Mouse (Mus musculus): Measurements from ENCODE around the gene Bnipl. TPM values are rescaled to one million over a fixed set of nuclear protein-coding genes. Genes with fewer than 3 reads are reported as not detected.

Gene Bnipl
- polyA plus RNA-seq (2015; fragmentation: Nextera tagmentation; extraction: Ambion mirVana), result 0.29 TPM in 1 of 2 replicates, not detected in the other

- Histone ChIP-seq H3K27me3 (replicated peaks) (no peaks in the 10 kb centered on the region), H3K4me2 (no peak within 1 kb of the TSS), H3K9ac (replicated peaks) (no peak within 1 kb of the TSS), H3K27ac (replicated peaks) (no peak within 1 kb of the TSS), H3K9me3 (replicated peaks) (no peaks in the 10 kb centered on the region), H3K4me3 (replicated peaks) (no peak within 1 kb of the TSS), H3K36me3 (peaks cover 25% of the 10 kb centered on the region), H3K4me1 (no peaks in the 10 kb centered on the region)
- ATAC-seq (ENCODE audit: low FRiP score), result no peak
- WGBS, result 56% methylated on average over 7 of the region's 7 CpGs
Observed at GRCm38 (mm10) chr3:95250783-95251424, at the start of gene Bnipl. TSS of gene Bnipl (minus strand) at chr3:95251193.

GRCm38 (mm10) chr3:95298018-95298417 lies 47.0 kb upstream of the Bnipl start:
- Histone ChIP-seq H3K9me3 (replicated peaks) (no peaks in the 10 kb centered on the region), H3K9ac (replicated peaks) (no peak overlapping the region), H3K27me3 (replicated peaks) (no peaks in the 10 kb centered on the region), H3K4me2 (no peak overlapping the region), H3K4me1 (no peaks in the 10 kb centered on the region), H3K36me3 (peaks cover 24% of the 10 kb centered on the region), H3K27ac (replicated peaks) (no peak overlapping the region), H3K4me3 (replicated peaks) (no peak overlapping the region)
- 94% methylated on average over 7 of the region's 7 CpGs for WGBS
- ATAC-seq (ENCODE audit: low FRiP score), result no peak

- no peaks in the 10 kb centered on the region for H3K4me1 ChIP-seq
- H3K4me2 ChIP-seq, result no peak overlapping the region
- H3K9ac ChIP-seq (replicated peaks), result no peak overlapping the region
- H3K4me3 ChIP-seq (replicated peaks), result no peak overlapping the region
- H3K9me3 ChIP-seq (replicated peaks), result no peaks in the 10 kb centered on the region
- H3K27ac ChIP-seq (replicated peaks), result no peak overlapping the region
- WGBS, result 10% methylated on average over 5 of the region's 5 CpGs
- peaks cover 40% of the 10 kb centered on the region for H3K36me3 ChIP-seq
- no peak; the same call in 1 of the 2 replicates for ATAC-seq (ENCODE audit: low FRiP score)
- H3K27me3 ChIP-seq (replicated peaks), result no peaks in the 10 kb centered on the region
Observed at GRCm38 (mm10) chr3:95296103-95296469, 45.1 kb upstream of the Bnipl start.

- Histone ChIP-seq H3K4me3 (replicated peaks) (no peak overlapping the region), H3K4me2 (no peak overlapping the region), H3K27me3 (replicated peaks) (no peaks in the 10 kb centered on the region), H3K4me1 (no peaks in the 10 kb centered on the region), H3K27ac (replicated peaks) (no peak overlapping the region), H3K36me3 (peaks cover 44% of the 10 kb centered on the region), H3K9ac (replicated peaks) (no peak overlapping the region), H3K9me3 (replicated peaks) (no peaks in the 10 kb centered on the region)
- 86% methylated on average over 11 of the region's 11 CpGs for WGBS
- ATAC-seq (ENCODE audit: low FRiP score), result no peak
Observed at GRCm38 (mm10) chr3:95295321-95296102, 44.5 kb upstream of the Bnipl start.

GRCm38 (mm10) chr3:95294718-95295117 lies 43.7 kb upstream of the Bnipl start:
- H3K4me3 ChIP-seq (replicated peaks), result no peak overlapping the region
- peaks cover 45% of the 10 kb centered on the region for H3K36me3 ChIP-seq
- H3K9ac ChIP-seq (replicated peaks), result no peak overlapping the region
- no peaks in the 10 kb centered on the region for H3K27me3 ChIP-seq (replicated peaks)
- H3K9me3 ChIP-seq (replicated peaks), result no peaks in the 10 kb centered on the region
- no peaks in the 10 kb centered on the region for H3K4me1 ChIP-seq
- no peak for ATAC-seq (ENCODE audit: low FRiP score)
- 85% methylated on average over 5 of the region's 5 CpGs for WGBS
- no peak overlapping the region for H3K27ac ChIP-seq (replicated peaks)
- no peak overlapping the region for H3K4me2 ChIP-seq

GRCm38 (mm10) chr3:95294316-95294715 lies 43.3 kb upstream of the Bnipl start:
- H3K27ac ChIP-seq (replicated peaks), result no peak overlapping the region
- no peaks in the 10 kb centered on the region for H3K4me1 ChIP-seq
- H3K9ac ChIP-seq (replicated peaks), result no peak overlapping the region
- WGBS, result 87% methylated on average over 7 of the region's 7 CpGs
- no peak overlapping the region for H3K4me2 ChIP-seq
- no peaks in the 10 kb centered on the region for H3K9me3 ChIP-seq (replicated peaks)
- ATAC-seq (ENCODE audit: low FRiP score), result no peak
- H3K4me3 ChIP-seq (replicated peaks), result no peak overlapping the region
- H3K27me3 ChIP-seq (replicated peaks), result no peaks in the 10 kb centered on the region
- H3K36me3 ChIP-seq, result peaks cover 45% of the 10 kb centered on the region

- no peaks in the 10 kb centered on the region for H3K27me3 ChIP-seq (replicated peaks)
- ATAC-seq (ENCODE audit: low FRiP score), result no peak
- H3K4me3 ChIP-seq (replicated peaks), result no peak overlapping the region
- no peaks in the 10 kb centered on the region for H3K4me1 ChIP-seq
- H3K4me2 ChIP-seq, result no peak overlapping the region
- 84% methylated on average over 11 of the region's 11 CpGs for WGBS
- no peak overlapping the region for H3K27ac ChIP-seq (replicated peaks)
- no peaks in the 10 kb centered on the region for H3K9me3 ChIP-seq (replicated peaks)
- peaks cover 48% of the 10 kb centered on the region for H3K36me3 ChIP-seq
- no peak overlapping the region for H3K9ac ChIP-seq (replicated peaks)
Observed at GRCm38 (mm10) chr3:95293537-95293936, 42.5 kb upstream of the Bnipl start.

- WGBS, result 92% methylated on average over 2 of the region's 2 CpGs
- peaks cover 54% of the 10 kb centered on the region for H3K36me3 ChIP-seq
Observed at GRCm38 (mm10) chr3:95292899-95293298, 41.9 kb upstream of the Bnipl start.

GRCm38 (mm10) chr3:95291041-95291440 lies 40.0 kb upstream of the Bnipl start:
- peaks cover 59% of the 10 kb centered on the region for H3K36me3 ChIP-seq
- 87% methylated on average over 4 of the region's 4 CpGs for WGBS
- no peak for ATAC-seq (ENCODE audit: low FRiP score)
- H3K27me3 ChIP-seq (replicated peaks), result no peaks in the 10 kb centered on the region
- no peak overlapping the region for H3K9ac ChIP-seq (replicated peaks)
- H3K27ac ChIP-seq (replicated peaks), result no peak overlapping the region
- no peaks in the 10 kb centered on the region for H3K9me3 ChIP-seq (replicated peaks)
- H3K4me1 ChIP-seq, result no peaks in the 10 kb centered on the region
- no peak overlapping the region for H3K4me2 ChIP-seq
- H3K4me3 ChIP-seq (replicated peaks), result no peak overlapping the region

More at GRCm38 (mm10) chr3:95292899-95293298, 41.9 kb upstream of the Bnipl start:
- Histone ChIP-seq H3K4me1 (no peaks in the 10 kb centered on the region), H3K27me3 (replicated peaks) (no peaks in the 10 kb centered on the region), H3K27ac (replicated peaks) (no peak overlapping the region), H3K4me3 (replicated peaks) (no peak overlapping the region), H3K9ac (replicated peaks) (no peak overlapping the region), H3K9me3 (replicated peaks) (no peaks in the 10 kb centered on the region), H3K4me2 (no peak overlapping the region)
- ATAC-seq (ENCODE audit: low FRiP score), result no peak

- H3K4me1 ChIP-seq, result 0 out of 2 replicates have a peak, but pooled peaks cover 1% of the 10 kb centered on the region
- 83% methylated on average over 6 of the region's 6 CpGs for WGBS
- H3K27me3 ChIP-seq (replicated peaks), result no peaks in the 10 kb centered on the region
- no peak overlapping the region for H3K4me2 ChIP-seq
- no peak for ATAC-seq (ENCODE audit: low FRiP score)
- H3K9ac ChIP-seq (replicated peaks), result no peak overlapping the region
- no peaks in the 10 kb centered on the region for H3K9me3 ChIP-seq (replicated peaks)
- H3K4me3 ChIP-seq (replicated peaks), result no peak overlapping the region
- H3K36me3 ChIP-seq, result peaks cover 55% of the 10 kb centered on the region
- H3K27ac ChIP-seq (replicated peaks), result no peak overlapping the region
Observed at GRCm38 (mm10) chr3:95290156-95290555, 39.2 kb upstream of the Bnipl start.

GRCm38 (mm10) chr3:95289419-95289818 lies 38.4 kb upstream of the Bnipl start:
- Histone ChIP-seq H3K4me3 (replicated peaks) (no peak overlapping the region), H3K27ac (replicated peaks) (no peak overlapping the region), H3K9me3 (replicated peaks) (no peaks in the 10 kb centered on the region), H3K9ac (replicated peaks) (no peak overlapping the region), H3K4me1 (peaks cover 9% of the 10 kb centered on the region), H3K27me3 (replicated peaks) (no peaks in the 10 kb centered on the region), H3K36me3 (peaks cover 49% of the 10 kb centered on the region), H3K4me2 (no peak overlapping the region)
- 94% methylated on average over 4 of the region's 4 CpGs for WGBS
- ATAC-seq (ENCODE audit: low FRiP score), result no peak

- no peaks in the 10 kb centered on the region for H3K27me3 ChIP-seq (replicated peaks)
- peaks cover 21% of the 10 kb centered on the region for H3K4me1 ChIP-seq
- ATAC-seq (ENCODE audit: low FRiP score), result no peak
- H3K9ac ChIP-seq (replicated peaks), result no peak overlapping the region
- 95% methylated on average over 3 of the region's 3 CpGs for WGBS
- no peaks in the 10 kb centered on the region for H3K9me3 ChIP-seq (replicated peaks)
- H3K27ac ChIP-seq (replicated peaks), result no peak overlapping the region
- peaks cover 30% of the 10 kb centered on the region for H3K36me3 ChIP-seq
- H3K4me2 ChIP-seq, result no peak overlapping the region
- no peak overlapping the region for H3K4me3 ChIP-seq (replicated peaks)
Observed at GRCm38 (mm10) chr3:95287541-95287940, 36.5 kb upstream of the Bnipl start.
